Mouse (Mus musculus) small intestine, adult 2 months (tissue): ENCODE measurements around the gene Catsper2. TPM values are rescaled to one million over a fixed set of nuclear protein-coding genes. Genes with fewer than 3 reads are reported as not detected.
"Not testable (repeated sequence)": the region's sequence is repeated elsewhere in the genome, so short reads cannot be mapped to it uniquely, and the experiment has no call there.

Source experiments
- H3K27ac ChIP-seq: fragments of 200-500 bp; 2 replicates; pipeline ENCODE4 v1.5.1; 2012; ENCODE audit warnings: low read depth, low read length, control low read depth, inconsistent platforms; ENCODE audit not compliant: insufficient read depth
- H3K27me3 ChIP-seq: fragments of 200-500 bp; 2 replicates; pipeline ENCODE4 v1.6.1; 2012; ENCODE audit warnings: mild to moderate bottlenecking, moderate library complexity, low read length, inconsistent platforms; ENCODE audit not compliant: control insufficient read depth, insufficient read depth
- H3K36me3 ChIP-seq: fragments of 200-500 bp; 2 replicates; pipeline ENCODE4 v1.6.1; 2012; ENCODE audit warnings: mild to moderate bottlenecking, low read length, control low read depth, inconsistent platforms; ENCODE audit not compliant: control insufficient read depth, insufficient read depth
- H3K4me1 ChIP-seq: fragments of 200-500 bp; 2 replicates; pipeline ENCODE4 v1.6.1; 2012; ENCODE audit warnings: low read length, inconsistent platforms, mixed read lengths; ENCODE audit not compliant: control insufficient read depth, insufficient read depth, insufficient read length
- H3K4me3 ChIP-seq: fragments of 200-500 bp; 2 replicates; pipeline ENCODE4 v1.5.1; 2012; ENCODE audit warnings: low read depth, mild to moderate bottlenecking, control low read depth, inconsistent platforms, low read length, moderate library complexity
- CTCF ChIP-seq: fragments of 200-500 bp; IDR thresholded peaks from 2 replicates; pipeline ENCODE4 v1.5.1; 2012; ENCODE audit warnings: low read depth, mild to moderate bottlenecking, control low read depth, inconsistent platforms, low read length, moderate library complexity, mixed read lengths; ENCODE audit not compliant: insufficient replicate concordance, insufficient read length; ENCODE audit errors: extremely low read depth
- POLR2A ChIP-seq: fragments of 200-500 bp; IDR thresholded peaks from 2 replicates; pipeline ENCODE4 v1.6.1; 2012; ENCODE audit warnings: low read depth, mild to moderate bottlenecking, control low read depth, inconsistent platforms, low read length, moderate library complexity
- WGBS: fragments of 180-500 bp; shearing (Covaris S2); methylation state at CpG from one replicate; pipeline ENCODE4 v1.1.7; 2018; 5-methylcytosine and 5-hydroxymethylcytosine counted together
- polyA plus RNA-seq: library from polyadenylated mRNA; depleted of rRNA; stranded (reverse); fragments of >200 nt; gene quantifications from 2 replicates; pipeline ENCODE4 v1.2.3, GENCODE M21; 2012

Catsper2 gene
- polyA plus RNA-seq, 1 experiment = 0.80 TPM

GRCm38 (mm10) chr2:121414139-121414685, 620 bp upstream of the Catsper2 start:
- H3K36me3 ChIP-seq = peaks cover 6% of the 10 kb centered on the region
- peak overlapping the region; percentile 89 for H3K4me3 ChIP-seq
- WGBS = under 1% methylated on average over 32 of the region's 32 CpGs
- H3K4me1 ChIP-seq = no peaks in the 10 kb centered on the region; the same call in 1 of the 2 replicates
- H3K27ac ChIP-seq = peak overlapping the region; percentile 90
- TF ChIP-seq CTCF (no peak), POLR2A (no peak)
- H3K27me3 ChIP-seq = no peaks in the 10 kb centered on the region

GRCm38 (mm10) chr2:121412843-121413386, 677 bp downstream of the Catsper2 start:
- TF ChIP-seq POLR2A (no peak), CTCF (no peak)
- 5% methylated on average over 4 of the region's 4 CpGs for WGBS
- peaks cover 3% of the 10 kb centered on the region for H3K36me3 ChIP-seq

GRCm38 (mm10) chr2:121408160-121408559, 5.4 kb downstream of the Catsper2 start:
- TF ChIP-seq CTCF (peak; percentile 35; the same call in 1 of the 2 replicates), POLR2A (no peak)
- H3K27me3 ChIP-seq = no peaks in the 10 kb centered on the region
- no peaks in the 10 kb centered on the region for H3K4me1 ChIP-seq
- H3K36me3 ChIP-seq = no peaks in the 10 kb centered on the region
- no peak overlapping the region for H3K4me3 ChIP-seq
- peak overlapping the region; percentile 43; the same call in 1 of the 2 replicates for H3K27ac ChIP-seq
- 33% methylated on average over 4 of the region's 4 CpGs for WGBS

More at GRCm38 (mm10) chr2:121412843-121413386, 677 bp downstream of the Catsper2 start:
- H3K4me1 ChIP-seq = no peaks in the 10 kb centered on the region; the same call in 1 of the 2 replicates
- H3K27me3 ChIP-seq = no peaks in the 10 kb centered on the region
- peak overlapping the region; percentile 79 for H3K27ac ChIP-seq
- peak overlapping the region; percentile 89 for H3K4me3 ChIP-seq

GRCm38 (mm10) chr2:121403296-121403695, 10.3 kb downstream of the Catsper2 start:
- no peak for TF ChIP-seq CTCF
- no peak for TF ChIP-seq POLR2A
- H3K4me3 ChIP-seq = no peak overlapping the region
- H3K36me3 ChIP-seq = no peaks in the 10 kb centered on the region
- H3K27me3 ChIP-seq = no peaks in the 10 kb centered on the region
- no peak overlapping the region for H3K27ac ChIP-seq
- no peaks in the 10 kb centered on the region for H3K4me1 ChIP-seq

- TF ChIP-seq POLR2A = no peak
- TF ChIP-seq CTCF = no peak
- 19% methylated on average over 8 of the region's 8 CpGs for WGBS
- H3K4me1 ChIP-seq = no peaks in the 10 kb centered on the region
- no peak overlapping the region for H3K27ac ChIP-seq
- no peaks in the 10 kb centered on the region for H3K27me3 ChIP-seq
- no peaks in the 10 kb centered on the region for H3K36me3 ChIP-seq
- no peak overlapping the region for H3K4me3 ChIP-seq
Measured at GRCm38 (mm10) chr2:121396624-121397023, 17.0 kb downstream of the Catsper2 start.

GRCm38 (mm10) chr2:121386961-121387575, 26.5 kb downstream of the Catsper2 start, which contains the start of gene Strc:
Strc (minus strand) TSS chr2:121387168.
- H3K4me1 ChIP-seq, H3K27ac ChIP-seq, H3K36me3 ChIP-seq, H3K4me3 ChIP-seq, H3K27me3 ChIP-seq: not testable (repeated sequence)
- 91% methylated on average over 17 of the region's 17 CpGs for WGBS

GRCm38 (mm10) chr2:121374766-121375165, 38.8 kb downstream of the Catsper2 start:
- Histone ChIP-seq H3K36me3 (no peaks in the 10 kb centered on the region), H3K4me1 (no peaks in the 10 kb centered on the region), H3K27ac (no peak overlapping the region), H3K27me3 (no peaks in the 10 kb centered on the region), H3K4me3 (no peak overlapping the region)
- TF ChIP-seq POLR2A (no peak), CTCF (no peak)
- 44% methylated on average over 2 of the region's 2 CpGs for whole genome bisulfite sequencing
